Mouse (Mus musculus) liver, postnatal 0 days (tissue): ENCODE measurements around the gene Fkbp6.

Source experiments
- CTCF ChIP-seq: sonication (generic); IDR thresholded peaks from 2 replicates; pipeline ENCODE4 v1.5.1; 2016; ENCODE audit warnings: antibody characterized with exemption, low read depth
- EP300 ChIP-seq: IDR thresholded peaks from 2 replicates; pipeline ENCODE4 v1.6.1; 2016; ENCODE audit warnings: antibody characterized with exemption, low read depth, mild to moderate bottlenecking

DNA sequence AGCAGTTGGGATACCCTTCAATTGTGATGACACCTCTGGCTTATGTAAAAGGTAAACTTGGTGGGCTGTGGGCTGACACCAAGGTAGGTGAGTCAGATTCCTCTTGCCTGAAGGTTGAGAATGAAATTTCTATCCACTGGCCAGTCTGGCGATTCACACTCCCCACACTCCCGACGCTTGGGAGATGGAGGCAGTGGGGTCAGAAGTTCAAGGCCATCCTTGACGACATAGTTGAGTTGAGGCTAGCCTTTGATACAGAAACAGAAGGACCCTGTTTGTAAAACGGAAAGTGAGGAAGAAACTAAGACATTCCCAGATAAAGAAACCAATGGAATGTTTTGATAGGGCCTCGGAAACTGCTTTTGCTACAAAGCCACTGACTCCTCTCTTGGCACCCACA lies 49.5 kb upstream of the Fkbp6 start:
- TF ChIP-seq CTCF: no peak
- no peak for TF ChIP-seq EP300
